Mouse (Mus musculus): Measurements from ENCODE around the gene Emg1. TPM values are rescaled to one million over a fixed set of nuclear protein-coding genes. Genes with fewer than 3 reads are reported as not detected.
"Not testable (repeated sequence)": the region's sequence is repeated elsewhere in the genome, so short reads cannot be mapped to it uniquely, and the experiment has no call there.

The Emg1 gene
- polyA plus RNA-seq, 1 experiment from 2014 or later: 191 TPM

DNA sequence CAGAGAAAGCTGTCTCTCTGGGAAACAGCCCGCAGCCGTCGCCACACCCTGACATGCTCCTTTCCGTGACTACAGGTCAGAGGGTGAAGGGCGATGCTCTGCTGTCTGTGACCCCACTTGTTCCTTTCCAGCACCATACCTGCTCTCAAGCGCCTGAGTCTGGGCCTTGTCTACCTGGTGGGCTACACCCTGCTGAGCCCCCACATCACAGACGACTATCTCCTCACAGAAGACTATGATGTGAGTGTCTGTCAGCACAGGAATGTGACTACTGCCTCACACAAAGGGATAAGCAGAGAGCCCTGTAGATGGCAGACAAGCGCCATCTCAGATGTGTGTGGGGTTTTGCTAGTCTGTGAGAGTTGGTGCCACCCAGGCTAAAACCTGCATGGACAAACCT lies 10.6 kb downstream of the Emg1 start:
- no peaks in the 10 kb centered on the region for H3K9me3 ChIP-seq
- H3K36me3 ChIP-seq: peaks cover 35% of the 10 kb centered on the region
- no peaks in the 10 kb centered on the region for H3K4me1 ChIP-seq
- ATAC-seq (ENCODE audit: insufficient read depth, low FRiP score, low read depth): no peak
- H3K9ac ChIP-seq: no peak overlapping the region
- no peaks in the 10 kb centered on the region for H3K27me3 ChIP-seq (replicated peaks)
- H3K4me2 ChIP-seq: no peak overlapping the region
- 75% methylated on average over 8 of the region's 8 CpGs for WGBS
- no peak overlapping the region for H3K4me3 ChIP-seq (replicated peaks)
- H3K27ac ChIP-seq: no peak overlapping the region

DNA sequence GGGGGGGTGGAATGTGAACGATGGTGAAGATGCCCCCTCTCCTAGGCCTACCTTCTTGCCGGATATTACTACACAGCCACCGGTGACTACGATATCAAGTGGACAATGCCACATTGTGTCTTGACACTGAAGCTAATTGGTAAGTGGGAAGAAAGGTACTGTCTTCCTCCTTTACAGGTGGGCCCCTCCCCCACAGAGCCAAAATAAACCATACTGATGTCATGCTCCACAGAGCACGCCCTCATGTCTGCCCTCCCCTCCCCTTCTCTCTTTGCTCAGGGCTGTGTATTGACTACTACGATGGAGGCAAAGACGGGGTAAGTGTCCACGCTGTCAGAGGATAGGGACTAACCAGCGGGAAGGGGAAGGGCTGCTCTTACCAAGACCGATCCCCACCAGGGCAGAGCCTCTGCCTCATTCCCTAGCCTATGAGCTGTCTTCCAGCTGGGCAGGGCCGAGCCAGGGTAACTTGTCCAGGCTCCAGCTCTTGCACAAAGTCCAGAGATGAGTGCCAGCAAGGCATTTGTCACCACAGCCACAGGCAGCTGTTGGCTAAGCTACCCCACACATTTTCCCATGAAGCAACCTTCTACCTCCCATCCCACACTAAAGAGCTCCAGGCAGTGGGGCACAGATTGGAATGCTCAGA lies 11.9 kb downstream of the Emg1 start:
- no peak overlapping the region for H3K4me3 ChIP-seq (replicated peaks)
- ATAC-seq (ENCODE audit: insufficient read depth, low FRiP score, low read depth): no peak
- H3K4me2 ChIP-seq: no peak overlapping the region
- H3K27ac ChIP-seq: no peak overlapping the region
- H3K27me3 ChIP-seq (replicated peaks): no peaks in the 10 kb centered on the region
- H3K36me3 ChIP-seq: peaks cover 34% of the 10 kb centered on the region
- no peaks in the 10 kb centered on the region for H3K4me1 ChIP-seq
- H3K9me3 ChIP-seq: no peaks in the 10 kb centered on the region
- 80% methylated on average over 11 of the region's 11 CpGs for WGBS
- no peak overlapping the region for H3K9ac ChIP-seq

DNA sequence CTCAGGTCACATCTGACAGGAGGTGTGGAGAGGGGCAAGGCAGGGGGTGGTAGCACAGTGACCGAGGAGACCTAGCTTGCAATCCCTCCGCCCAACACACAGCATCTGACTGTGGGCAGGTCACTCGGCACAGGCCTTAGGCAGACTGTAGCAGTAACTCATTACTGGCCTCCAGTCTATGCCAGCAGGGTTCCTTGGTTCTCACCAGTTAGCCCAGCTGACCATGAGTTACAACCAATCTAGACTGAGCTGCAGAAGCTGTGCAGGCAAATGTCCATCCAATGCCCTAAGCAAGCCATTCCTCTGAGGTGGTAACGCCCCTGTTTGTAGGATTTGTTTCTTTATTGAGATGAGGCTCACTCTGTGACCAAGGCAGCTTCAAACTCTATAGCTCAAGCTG lies 12.6 kb downstream of the Emg1 start:
- ATAC-seq (ENCODE audit: insufficient read depth, low FRiP score, low read depth): no peak
- Histone ChIP-seq H3K4me1 (peaks cover 5% of the 10 kb centered on the region), H3K9me3 (no peaks in the 10 kb centered on the region), H3K4me2 (no peak overlapping the region), H3K27me3 (replicated peaks) (no peaks in the 10 kb centered on the region), H3K9ac (no peak overlapping the region), H3K27ac (no peak overlapping the region), H3K4me3 (replicated peaks) (no peak overlapping the region), H3K36me3 (peaks cover 27% of the 10 kb centered on the region)
- WGBS: 85% methylated on average over 4 of the region's 4 CpGs

DNA sequence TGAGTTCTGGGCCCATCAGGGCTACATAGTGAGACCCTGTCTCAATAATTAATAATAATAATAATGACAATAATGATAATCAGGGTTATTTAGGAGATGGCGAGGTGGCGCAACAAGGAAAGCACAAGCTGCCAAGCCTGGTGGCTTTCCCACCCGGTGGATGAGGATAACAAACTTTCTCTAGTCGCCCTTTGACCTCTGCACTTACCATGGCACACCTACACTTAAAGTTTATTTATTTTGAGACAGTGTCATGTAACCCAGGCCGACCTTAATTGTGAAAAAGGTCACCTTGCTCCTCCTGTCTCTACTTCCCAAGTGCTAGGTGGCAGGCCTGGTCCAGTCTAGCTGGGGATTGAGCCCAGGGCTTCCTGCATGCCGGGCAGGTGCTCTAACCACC lies 13.2 kb downstream of the Emg1 start:
- ATAC-seq (ENCODE audit: insufficient read depth, low FRiP score, low read depth): no peak
- no peak overlapping the region for H3K4me3 ChIP-seq (replicated peaks)
- peaks cover 23% of the 10 kb centered on the region for H3K36me3 ChIP-seq
- H3K4me1 ChIP-seq: peaks cover 11% of the 10 kb centered on the region
- no peak overlapping the region for H3K27ac ChIP-seq
- no peaks in the 10 kb centered on the region for H3K27me3 ChIP-seq (replicated peaks)
- H3K9me3 ChIP-seq: no peaks in the 10 kb centered on the region
- H3K4me2 ChIP-seq: no peak overlapping the region
- 68% methylated on average over 6 of the region's 6 CpGs for WGBS
- no peak overlapping the region for H3K9ac ChIP-seq

DNA sequence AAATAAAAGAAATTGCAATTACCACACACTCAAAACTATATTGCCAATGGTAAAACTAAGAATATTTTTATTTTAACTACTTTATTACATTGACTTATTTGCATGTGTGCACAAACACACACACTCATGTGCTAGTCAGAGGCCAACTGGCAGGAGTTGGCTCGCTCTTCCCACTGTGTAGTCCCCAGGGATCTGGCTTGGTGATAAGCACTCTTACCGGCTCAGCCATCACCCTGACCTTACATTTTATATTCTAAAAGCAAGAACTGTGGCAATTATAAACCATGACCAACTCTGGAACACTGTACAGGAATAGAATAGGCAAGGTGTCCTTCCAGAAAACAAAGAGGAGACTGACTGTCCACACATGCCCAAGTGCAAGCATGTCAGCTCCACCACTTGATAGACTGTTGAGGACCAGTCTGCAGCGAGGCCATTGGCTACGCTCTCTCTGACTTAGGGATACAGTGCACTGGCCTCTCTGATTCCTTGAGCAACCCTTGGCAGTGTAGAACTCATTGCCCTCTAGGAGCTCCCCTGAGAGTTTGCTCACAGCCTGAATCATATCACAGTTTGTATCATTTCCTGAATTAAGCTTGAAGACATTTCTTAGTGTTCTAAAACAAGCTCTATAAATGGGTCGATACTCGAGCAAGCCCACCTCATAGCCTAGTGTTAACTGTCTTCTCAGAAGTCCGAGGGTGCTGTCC lies 15.4 kb downstream of the Emg1 start:
- H3K9me3 ChIP-seq: no peaks in the 10 kb centered on the region
- 92% methylated on average over 7 of the region's 7 CpGs for WGBS
- no peak overlapping the region for H3K27ac ChIP-seq
- no peak overlapping the region for H3K4me2 ChIP-seq
- H3K4me1 ChIP-seq: peaks cover 11% of the 10 kb centered on the region
- ATAC-seq (ENCODE audit: insufficient read depth, low FRiP score, low read depth): no peak
- peaks cover 17% of the 10 kb centered on the region; the same call in 1 of the 2 replicates for H3K36me3 ChIP-seq
- H3K4me3 ChIP-seq (replicated peaks): no peak overlapping the region
- no peaks in the 10 kb centered on the region for H3K27me3 ChIP-seq (replicated peaks)
- H3K9ac ChIP-seq: no peak overlapping the region

DNA sequence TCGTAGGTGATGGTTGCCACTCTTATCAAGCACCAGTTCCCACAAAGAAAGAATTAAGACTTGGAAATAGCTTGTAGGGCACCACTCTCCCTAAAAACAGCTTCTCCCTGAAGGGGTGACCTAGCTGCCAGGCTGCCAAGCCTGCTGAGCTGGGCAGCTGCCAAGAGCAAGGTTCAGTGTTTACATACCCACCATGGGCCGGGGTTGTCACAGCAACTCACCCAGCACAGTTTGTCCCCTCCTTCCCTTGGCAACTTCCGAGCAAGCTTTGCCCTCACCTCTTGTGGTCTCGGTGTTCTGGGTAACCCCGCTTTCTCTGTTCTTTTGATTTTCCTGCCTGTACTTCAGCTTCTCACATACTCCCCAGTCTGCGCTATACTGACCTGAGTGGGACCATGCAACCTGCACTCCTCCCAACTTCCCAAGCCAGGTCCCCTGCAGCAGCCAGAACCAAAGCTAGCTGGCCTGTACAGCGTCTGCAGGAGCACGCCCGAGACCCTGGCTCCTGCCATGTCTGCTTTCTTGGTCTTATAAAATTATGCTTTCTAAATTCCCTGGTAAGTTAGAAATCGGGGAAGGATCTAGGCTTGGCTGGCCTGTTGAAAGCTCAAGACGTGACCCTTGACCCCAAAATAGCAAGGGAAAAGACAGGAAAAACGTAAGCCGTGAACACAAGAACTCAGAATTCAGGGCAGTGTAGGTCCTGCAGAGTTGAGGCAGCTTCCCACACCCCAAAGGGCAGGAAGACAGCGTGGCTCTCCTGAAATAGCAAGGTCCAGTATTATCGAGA lies 17.6 kb downstream of the Emg1 start:
- Histone ChIP-seq H3K27ac (peak overlapping the region; percentile 69), H3K9me3 (no peaks in the 10 kb centered on the region), H3K36me3 (peaks cover 7% of the 10 kb centered on the region; the same call in 1 of the 2 replicates), H3K4me1 (peaks cover 11% of the 10 kb centered on the region), H3K27me3 (replicated peaks) (no peaks in the 10 kb centered on the region), H3K9ac (no peak overlapping the region), H3K4me2 (peak overlapping the region; percentile 14; the same call in 1 of the 2 replicates), H3K4me3 (replicated peaks) (no peak overlapping the region)
- ATAC-seq (ENCODE audit: insufficient read depth, low FRiP score, low read depth): peak; percentile 71
- 70% methylated on average over 15 of the region's 15 CpGs for WGBS

DNA sequence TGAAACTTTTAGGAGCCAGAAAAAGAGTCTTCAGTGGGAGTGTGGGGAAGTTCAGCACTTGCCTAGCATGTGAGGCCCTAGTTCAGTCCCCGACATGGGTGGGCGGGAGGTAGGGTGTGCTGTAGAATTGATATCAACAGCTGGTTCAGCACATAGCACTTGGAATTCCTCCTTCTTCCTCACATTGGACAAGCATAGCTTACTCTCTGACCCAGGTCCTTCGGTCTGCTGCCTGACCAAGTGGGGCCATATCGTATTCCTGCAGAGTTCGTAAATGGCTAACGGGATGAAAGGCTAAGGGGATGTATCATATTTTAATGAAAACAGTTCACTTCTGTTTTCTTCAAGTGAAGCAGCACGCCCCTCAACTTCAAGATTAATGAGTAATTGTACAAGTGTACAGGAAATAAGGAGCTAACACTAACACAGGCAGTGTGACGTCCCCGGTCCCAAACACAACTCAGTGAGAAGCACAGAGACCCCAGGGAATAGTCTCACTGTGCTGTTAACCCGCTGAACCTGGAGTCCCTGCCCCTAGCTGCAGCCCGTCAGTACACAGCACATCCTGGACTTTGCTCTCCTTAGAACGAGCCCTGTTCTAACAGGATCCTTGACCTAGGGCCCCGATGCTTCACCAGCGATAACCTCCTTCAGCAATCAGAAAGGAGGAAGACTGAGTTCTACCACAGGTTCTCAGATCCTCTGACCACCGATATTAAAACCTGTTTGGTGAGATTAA lies 18.6 kb downstream of the Emg1 start:
- Histone ChIP-seq H3K4me2 (no peak overlapping the region), H3K9me3 (no peaks in the 10 kb centered on the region), H3K4me3 (replicated peaks) (no peak overlapping the region), H3K9ac (no peak overlapping the region), H3K27ac (peak overlapping the region; percentile 69), H3K27me3 (replicated peaks) (no peaks in the 10 kb centered on the region), H3K36me3 (0 out of 2 replicates have a peak, but pooled peaks cover 3% of the 10 kb centered on the region), H3K4me1 (peaks cover 11% of the 10 kb centered on the region)
- 53% methylated on average over 15 of the region's 15 CpGs for WGBS
- no peak for ATAC-seq (ENCODE audit: insufficient read depth, low FRiP score, low read depth)

DNA sequence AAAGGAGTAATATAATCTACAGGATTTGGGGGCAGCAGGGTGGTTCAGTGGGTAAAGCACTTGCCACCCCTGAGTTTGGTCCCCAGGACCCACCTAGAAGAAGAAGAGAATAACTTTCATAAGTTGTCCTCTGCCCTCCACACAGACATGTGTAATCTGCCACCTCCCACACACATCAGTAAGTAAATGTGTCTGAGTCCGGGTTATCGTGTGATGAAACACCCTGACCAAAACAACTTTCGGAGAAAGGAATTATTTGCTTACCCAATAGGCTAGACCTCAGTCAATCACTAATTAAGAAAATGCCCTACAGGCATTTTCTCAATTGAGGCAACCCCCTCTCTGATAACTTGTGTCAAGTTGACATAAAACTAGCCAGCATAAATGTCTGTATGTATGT lies 21.5 kb downstream of the Emg1 start:
- 0 out of 2 replicates have a peak, but pooled peaks cover under 1% of the 10 kb centered on the region for H3K36me3 ChIP-seq
- no peak for ATAC-seq (ENCODE audit: insufficient read depth, low FRiP score, low read depth)
- no peak overlapping the region for H3K4me3 ChIP-seq (replicated peaks)
- 90% methylated on average over 3 of the region's 3 CpGs for WGBS
- no peaks in the 10 kb centered on the region for H3K27me3 ChIP-seq (replicated peaks)
- H3K9me3 ChIP-seq: no peaks in the 10 kb centered on the region
- H3K4me1 ChIP-seq: peaks cover 11% of the 10 kb centered on the region
- H3K9ac ChIP-seq: no peak overlapping the region
- H3K4me2 ChIP-seq: no peak overlapping the region
- no peak overlapping the region for H3K27ac ChIP-seq

DNA sequence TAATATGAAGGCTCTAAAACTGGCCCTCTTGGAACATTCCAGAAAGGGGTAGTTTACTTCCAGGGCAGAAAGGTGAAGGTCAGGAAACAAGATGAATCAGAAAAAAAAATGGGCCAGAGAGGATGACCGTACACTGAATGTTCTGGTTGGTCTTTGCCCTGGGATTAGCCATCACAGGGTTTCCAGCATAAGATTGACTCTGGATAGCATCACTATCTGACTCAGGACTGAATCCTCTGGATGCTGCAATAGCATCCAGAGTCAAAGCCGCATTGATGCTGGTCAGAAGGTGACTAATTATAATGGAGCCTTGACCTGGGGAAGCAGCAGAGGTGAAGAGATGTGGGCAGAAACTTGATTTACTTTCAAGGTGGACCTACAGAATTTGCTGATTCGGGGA lies 23.0 kb downstream of the Emg1 start:
- WGBS: 89% methylated on average over 3 of the region's 3 CpGs
- no peaks in the 10 kb centered on the region for H3K36me3 ChIP-seq
- H3K4me1 ChIP-seq: peaks cover 3% of the 10 kb centered on the region
- ATAC-seq (ENCODE audit: insufficient read depth, low FRiP score, low read depth): no peak
- no peak overlapping the region for H3K4me3 ChIP-seq (replicated peaks)
- no peaks in the 10 kb centered on the region for H3K27me3 ChIP-seq (replicated peaks)
- H3K9me3 ChIP-seq: no peaks in the 10 kb centered on the region
- no peak overlapping the region for H3K4me2 ChIP-seq
- H3K9ac ChIP-seq: no peak overlapping the region
- H3K27ac ChIP-seq: no peak overlapping the region

DNA sequence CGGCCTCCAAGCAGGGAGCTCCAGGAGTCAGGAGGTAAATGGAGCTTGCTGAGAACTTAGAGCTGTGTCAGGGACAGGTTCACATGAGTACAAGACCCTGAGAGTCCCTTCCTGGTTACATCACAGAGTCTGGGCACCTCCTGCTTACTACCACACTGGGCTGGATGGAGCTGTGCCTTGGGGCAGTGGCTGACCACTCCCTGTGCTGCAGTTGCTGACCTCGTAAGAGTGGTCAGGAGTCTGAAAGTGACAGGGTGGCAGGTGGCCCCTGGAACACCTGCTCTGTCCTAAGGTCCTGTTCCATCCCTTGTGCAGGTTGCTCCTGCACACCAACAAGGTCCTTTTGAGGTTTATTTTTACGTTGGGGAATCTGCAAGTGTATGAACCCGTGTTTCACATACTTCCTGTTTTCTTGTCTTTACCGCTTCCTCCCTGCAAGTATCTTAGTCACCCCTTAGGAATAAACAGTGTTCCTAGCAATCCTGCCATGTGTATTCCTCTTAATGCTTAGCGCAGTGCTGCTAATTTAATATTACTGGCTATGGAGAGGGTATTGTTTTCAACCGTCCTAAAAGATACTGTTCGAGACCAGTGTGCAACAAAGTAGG lies 23.7 kb downstream of the Emg1 start:
- Histone ChIP-seq H3K9me3 (no peaks in the 10 kb centered on the region), H3K27ac (no peak overlapping the region), H3K4me2 (no peak overlapping the region), H3K27me3 (replicated peaks) (no peaks in the 10 kb centered on the region), H3K4me1 (peaks cover 5% of the 10 kb centered on the region), H3K36me3 (no peaks in the 10 kb centered on the region), H3K4me3 (replicated peaks) (no peak overlapping the region), H3K9ac (no peak overlapping the region)
- no peak for ATAC-seq (ENCODE audit: insufficient read depth, low FRiP score, low read depth)
- 78% methylated on average over 8 of the region's 8 CpGs for WGBS

DNA sequence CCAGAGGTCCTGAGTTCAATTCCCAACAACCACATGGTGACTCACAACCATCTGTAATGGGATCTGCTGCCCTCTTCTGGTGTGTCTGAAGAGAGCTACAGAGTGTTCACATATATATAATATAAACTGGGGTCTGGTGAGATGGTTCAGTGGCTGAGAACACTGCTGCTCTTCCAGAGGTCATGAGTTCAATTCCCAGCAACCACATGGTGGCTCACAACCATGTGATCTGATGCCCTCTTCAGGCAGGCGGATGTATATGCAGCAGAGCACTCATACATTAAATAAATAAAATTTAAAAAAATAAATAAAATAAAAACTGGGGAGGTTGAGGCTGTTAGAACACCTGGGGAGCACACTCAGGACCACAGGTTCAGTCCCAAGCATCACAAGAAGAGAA lies 25.3 kb downstream of the Emg1 start:
- not testable (repeated sequence) for H3K4me3 ChIP-seq (replicated peaks); ATAC-seq (ENCODE audit: insufficient read depth, low FRiP score, low read depth); H3K36me3 ChIP-seq; H3K4me2 ChIP-seq; H3K27me3 ChIP-seq (replicated peaks); H3K9ac ChIP-seq; H3K9me3 ChIP-seq
- 93% methylated on average over 1 of the region's 1 CpGs for WGBS
- H3K27ac ChIP-seq: peak overlapping the region; percentile 45; the same call in 1 of the 2 replicates
- peaks cover 11% of the 10 kb centered on the region; the same call in 1 of the 2 replicates for H3K4me1 ChIP-seq
